Mouse (Mus musculus) hindbrain, embryonic 14.5 days (tissue): ENCODE data around the gene Psmf1. TPM values are rescaled to one million over a fixed set of nuclear protein-coding genes. Genes with fewer than 3 reads are reported as not detected.

Experiments used
- ATAC-seq: fragments of 200-750 bp; cut with Nextera tagmentation; 2 replicates; pipeline ENCODE4 v1.8.0; 2017; ENCODE audit warnings: moderate number of reproducible peaks, mild to moderate bottlenecking, moderate TSS enrichment, moderate library complexity; ENCODE audit not compliant: low FRiP score
- DNase-seq: peaks from one replicate; pipeline ENCODE4 v3.0.0-alpha.2; 2015; ENCODE audit warnings: low spot score
- H3K27ac ChIP-seq: fragments of 300-500 bp; sonication (generic); 2 replicates; pipeline ENCODE4 v1.5.1; 2014; ENCODE audit warnings: mild to moderate bottlenecking, moderate library complexity
- H3K27me3 ChIP-seq: fragments of 300-500 bp; sonication (generic); 2 replicates; pipeline ENCODE4 v1.6.1; 2014; ENCODE audit warnings: mild to moderate bottlenecking, low read length, mixed read lengths; ENCODE audit not compliant: control insufficient read depth, insufficient read depth
- H3K36me3 ChIP-seq: fragments of 300-500 bp; sonication (generic); replicated peaks from 2 replicates; pipeline ENCODE4 v1.6.1; 2014; ENCODE audit not compliant: control insufficient read depth, insufficient read depth
- H3K4me1 ChIP-seq: fragments of 300-500 bp; sonication (generic); replicated peaks from 2 replicates; pipeline ENCODE4 v1.6.1; 2014; ENCODE audit warnings: antibody characterized with exemption, low read length, mixed read lengths; ENCODE audit not compliant: control insufficient read depth, insufficient read depth
- H3K4me2 ChIP-seq: fragments of 300-500 bp; sonication (generic); replicated peaks from 2 replicates; pipeline ENCODE4 v1.6.1; 2014; ENCODE audit warnings: mild to moderate bottlenecking, moderate library complexity
- H3K4me3 ChIP-seq: fragments of 300-500 bp; sonication (generic); replicated peaks from 2 replicates; pipeline ENCODE4 v1.5.1; 2014; ENCODE audit warnings: mild to moderate bottlenecking, low read length
- H3K9ac ChIP-seq: fragments of 300-500 bp; sonication (generic); 2 replicates; pipeline ENCODE4 v1.6.1; 2014
- H3K9me3 ChIP-seq: fragments of 300-500 bp; sonication (generic); 2 replicates; pipeline ENCODE4 v1.6.1; 2016; ENCODE audit warnings: low read length; ENCODE audit not compliant: control insufficient read depth
- WGBS: fragments of 180-500 bp; shearing (Covaris S2); extraction: QIAGEN DNeasy Blood & Tissue Kit; methylation state at CpG from one replicate; pipeline ENCODE4 v1.1.7; 2014; 5-methylcytosine and 5-hydroxymethylcytosine counted together
- polyA plus RNA-seq: library from polyadenylated mRNA; unstranded; fragments of >200 nt; fragmentation: Nextera tagmentation; extraction: Ambion mirVana; gene quantifications from 2 replicates; pipeline ENCODE4 v1.2.1, GENCODE M21; 2014

Gene Psmf1
- polyA plus RNA-seq, 1 experiment from 2014 or later, result 60.1 TPM

GRCm38 (mm10) chr2:151668433-151668832 is 75.6 kb downstream of the Psmf1 start, which contains the start of gene Rad21l:
Gene Rad21l, minus strand, starts transcription at chr2:151668533.
- 81% methylated on average over 3 of the region's 3 CpGs for WGBS
- DNase-seq, result no peak
- Histone ChIP-seq H3K27me3 (no peaks in the 10 kb centered on the region; the same call in 1 of the 2 replicates), H3K4me1 (0 out of 2 replicates have a peak, but pooled peaks cover 3% of the 10 kb centered on the region), H3K9ac (no peak within 1 kb of the TSS), H3K9me3 (no peaks in the 10 kb centered on the region), H3K4me2 (no peak within 1 kb of the TSS), H3K36me3 (no peaks in the 10 kb centered on the region), H3K4me3 (no peak within 1 kb of the TSS), H3K27ac (no peak within 1 kb of the TSS)
- ATAC-seq, result no peak

Other genes starting within 250 kb of the Psmf1 start
- 643 and 689 TPM in 2 replicates for gene Fkbp1a, start 201.7 kb downstream of the Psmf1 start, polyA plus RNA-seq
- gene Sdcbp2, start 171.6 kb downstream of the Psmf1 start, polyA plus RNA-seq, result 0.55 and 0.83 TPM in 2 replicates
- gene Snph, start 111.6 kb downstream of the Psmf1 start, polyA plus RNA-seq, result 24.6 and 25.4 TPM in 2 replicates
- gene Rad21l, start 75.7 kb downstream of the Psmf1 start, polyA plus RNA-seq, result 0.29 and 0.35 TPM in 2 replicates
- gene Tmem74b, start 42.2 kb downstream of the Psmf1 start, polyA plus RNA-seq, result 25.3 and 28.0 TPM in 2 replicates
- gene Rspo4, start 98.7 kb upstream of the Psmf1 start, polyA plus RNA-seq, result 0.17 and 0.55 TPM in 2 replicates
- 0.08 and 0.31 TPM in 2 replicates for gene Angpt4, start 167.0 kb upstream of the Psmf1 start, polyA plus RNA-seq
- 39.8 and 42.7 TPM in 2 replicates for gene Fam110a, start 236.0 kb upstream of the Psmf1 start, polyA plus RNA-seq